Mouse (Mus musculus) embryonic fibroblast, embryonic 13.5 days (primary cell): ENCODE results near the gene Tppp2.

Source experiments
- CTCF ChIP-seq: IDR thresholded peaks from 2 replicates; pipeline ENCODE4 v1.5.1; 2011; ENCODE audit warnings: mild to moderate bottlenecking, control low read depth, low read length, moderate library complexity, borderline replicate concordance; ENCODE audit not compliant: insufficient read depth
- POLR2A ChIP-seq: IDR thresholded peaks from 2 replicates; pipeline ENCODE4 v1.6.1; 2011; ENCODE audit warnings: low read depth, mild to moderate bottlenecking, control low read depth, low read length, moderate library complexity

GRCm38 (mm10) chr14:51941577-51941976 lies 23.4 kb downstream of the Tppp2 start:
- TF ChIP-seq CTCF: no peak
- no peak for TF ChIP-seq POLR2A
